Mouse (Mus musculus): ENCODE data around the gene Olfr527. TPM values are rescaled to one million over a fixed set of nuclear protein-coding genes. Genes with fewer than 3 reads are reported as not detected.

The Olfr527 gene
- total and polyA plus RNA-seq, 3 experiments, result not detected

DNA sequence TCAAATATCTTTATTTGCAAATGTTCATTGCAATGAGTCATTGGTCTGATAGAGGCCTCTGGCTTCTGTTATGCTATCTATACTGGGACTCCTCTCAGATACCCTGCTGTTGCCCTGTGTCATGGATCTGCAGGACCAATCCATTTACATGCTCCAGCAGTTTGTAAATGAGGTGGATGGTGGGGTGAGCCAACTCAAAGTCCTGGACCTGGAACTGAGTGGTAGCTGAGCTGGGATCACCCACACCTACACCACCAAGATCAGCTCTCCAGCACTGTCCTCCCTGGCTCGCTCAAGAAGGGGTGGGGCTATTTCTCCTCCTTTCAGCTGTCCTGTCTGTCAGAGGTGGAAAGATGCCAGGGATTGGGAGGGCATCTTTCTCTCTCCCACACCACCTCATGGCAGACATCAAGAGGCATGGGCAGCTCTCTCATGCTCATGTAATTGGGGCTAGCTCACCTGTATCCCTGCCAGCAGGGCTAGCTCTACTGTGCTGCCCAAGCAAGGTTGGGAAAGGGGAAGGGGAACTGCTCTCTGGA lies 4.0 kb upstream of the Olfr527 start:
- no peak overlapping the region for H3K27ac ChIP-seq (ENCODE audit: insufficient read depth, low read depth)
- no peaks in the 10 kb centered on the region for H3K4me1 ChIP-seq (ENCODE audit: control insufficient read depth in 1 of 2, insufficient read depth in 2 of 2)
- H3K4me2 ChIP-seq (ENCODE audit: insufficient read depth, low read depth, poor library complexity, severe bottlenecking), result no peak overlapping the region
- no peaks in the 10 kb centered on the region for H3K9me3 ChIP-seq (replicated peaks; ENCODE audit: low read length)
- H3K4me3 ChIP-seq (replicated peaks in 1 of 3; ENCODE audit: low read depth in 2 of 3, low read length in 2 of 3, poor library complexity in 1 of 3), result no peak overlapping the region
- TF ChIP-seq ELF1 (IDR thresholded peaks at IDR 0.05; ENCODE audit: low read depth, low read length), result no peak
- H3K9ac ChIP-seq (ENCODE audit: insufficient read depth, low read depth), result no peak overlapping the region
- dilution Hi-C loops (cut with MboI; ENCODE audit: extremely low pct_ligation_motif_present, extremely low pct_unique_long_range_greater_than_20kb, low sequenced_read_pairs), result no loop called here
- H3K27me3 ChIP-seq (replicated peaks), result peaks cover 57% of the 10 kb centered on the region
- in situ Hi-C loops (cut with MboI; ENCODE audit: low pct_ligation_motif_present, low pct_unique_long_range_greater_than_20kb, low sequenced_read_pairs), result no loop called here
- no peaks in the 10 kb centered on the region for H3K36me3 ChIP-seq (replicated peaks in 1 of 2; ENCODE audit: control insufficient read depth in 1 of 2, insufficient read depth in 1 of 2, low read length in 1 of 2)
- H3K79me2 ChIP-seq (replicated peaks; ENCODE audit: control insufficient read depth, extremely low read depth, insufficient read depth, poor library complexity, severe bottlenecking), result no peaks in the 10 kb centered on the region
- no peak for DNase-seq (ENCODE audit: extremely low read depth)

DNA sequence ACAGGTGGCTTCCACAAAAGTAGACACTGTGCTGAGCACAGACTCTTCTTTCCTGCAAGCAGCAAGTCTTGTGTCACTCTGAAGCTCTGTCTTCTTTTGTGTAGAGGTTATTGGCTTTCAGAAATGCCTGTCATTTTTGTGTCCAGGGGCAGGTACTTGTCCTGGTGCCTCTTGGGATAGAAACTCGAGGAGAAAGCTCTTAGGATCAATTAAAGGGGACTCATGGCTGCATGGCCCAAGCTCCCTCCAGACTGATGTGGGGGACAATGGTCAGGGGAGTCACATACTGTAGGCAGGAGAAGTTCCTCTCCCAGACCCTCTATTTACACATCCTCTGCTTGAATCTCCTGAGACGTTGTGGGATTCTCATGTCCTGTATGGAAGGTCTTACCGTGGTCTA lies 27.8 kb downstream of the Olfr527 start, which contains the start of gene Olfr60:
Olfr60 (minus strand) TSS at position 101 of the 400 bp plus-strand sequence.
- Histone ChIP-seq H3K27ac (ENCODE audit: insufficient read depth, low read depth) (no peak within 1 kb of the TSS), H3K9ac (ENCODE audit: insufficient read depth, low read depth) (no peak within 1 kb of the TSS), H3K4me2 (ENCODE audit: insufficient read depth, low read depth, poor library complexity, severe bottlenecking) (no peak within 1 kb of the TSS), H3K9me3 (replicated peaks; ENCODE audit: low read length) (no peaks in the 10 kb centered on the region), H3K4me3 (replicated peaks in 1 of 3; ENCODE audit: low read depth in 2 of 3, low read length in 2 of 3, poor library complexity in 1 of 3) (no peak within 1 kb of the TSS), H3K4me1 (ENCODE audit: control insufficient read depth in 1 of 2, insufficient read depth in 2 of 2) (no peaks in the 10 kb centered on the region), H3K79me2 (replicated peaks; ENCODE audit: control insufficient read depth, extremely low read depth, insufficient read depth, poor library complexity, severe bottlenecking) (no peaks in the 10 kb centered on the region), H3K27me3 (replicated peaks) (peaks cover 58% of the 10 kb centered on the region), H3K36me3 (replicated peaks in 1 of 2; ENCODE audit: control insufficient read depth in 1 of 2, insufficient read depth in 1 of 2, low read length in 1 of 2) (no peaks in the 10 kb centered on the region)
- TF ChIP-seq TBP (conservative IDR thresholded peaks at IDR 0.05; ENCODE audit: low read depth, low read length), result no peak
- no peak for TF ChIP-seq EP300 (IDR thresholded peaks at IDR 0.05; ENCODE audit: low read length)
- in situ Hi-C loops (cut with MboI; ENCODE audit: low pct_ligation_motif_present, low pct_unique_long_range_greater_than_20kb, low sequenced_read_pairs) (no loop called here), dilution Hi-C loops (cut with MboI; ENCODE audit: extremely low pct_ligation_motif_present, extremely low pct_unique_long_range_greater_than_20kb, low sequenced_read_pairs) (no loop called here)
- DNase-seq (ENCODE audit: extremely low read depth), result no peak

DNA sequence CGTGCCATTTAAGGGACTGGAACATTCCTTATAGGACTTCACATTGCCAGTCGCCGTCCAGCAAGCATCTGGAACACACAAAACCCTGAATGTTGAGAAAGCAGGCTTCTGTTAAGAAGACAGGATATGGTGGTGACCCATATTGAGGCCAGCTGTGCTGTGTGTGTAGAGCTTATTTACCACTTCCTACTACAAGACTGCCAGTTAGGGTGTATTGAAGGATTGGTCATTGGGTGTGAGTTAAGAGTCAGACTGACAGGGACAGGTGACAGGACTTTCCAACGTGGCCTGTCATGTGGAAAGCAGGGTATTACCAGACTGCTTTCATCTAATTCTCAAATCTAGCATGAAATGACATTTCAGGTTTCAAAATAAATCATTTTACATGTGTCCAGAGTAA lies 40.5 kb downstream of the Olfr527 start:
- H3K79me2 ChIP-seq (replicated peaks; ENCODE audit: control insufficient read depth, extremely low read depth, insufficient read depth, poor library complexity, severe bottlenecking), result no peaks in the 10 kb centered on the region
- H3K36me3 ChIP-seq (replicated peaks in 1 of 2; ENCODE audit: control insufficient read depth in 1 of 2, insufficient read depth in 1 of 2, low read length in 1 of 2), result no peaks in the 10 kb centered on the region
- H3K27ac ChIP-seq (ENCODE audit: insufficient read depth, low read depth), result no peak overlapping the region
- H3K4me1 ChIP-seq (ENCODE audit: control insufficient read depth in 1 of 2, insufficient read depth in 2 of 2), result no peaks in the 10 kb centered on the region
- DNase-seq (ENCODE audit: extremely low read depth), result no peak
- in situ Hi-C loops (cut with MboI; ENCODE audit: low pct_ligation_motif_present, low pct_unique_long_range_greater_than_20kb, low sequenced_read_pairs), result no loop called here
- peak; percentile 12; the same call in 1 of the 2 replicates for TF ChIP-seq EP300 (IDR thresholded peaks at IDR 0.05; ENCODE audit: low read length)
- TF ChIP-seq SIN3A (IDR thresholded peaks at IDR 0.05; ENCODE audit: low read length), result no peak
- H3K9ac ChIP-seq (ENCODE audit: insufficient read depth, low read depth), result no peak overlapping the region
- no peak overlapping the region for H3K4me3 ChIP-seq (replicated peaks in 1 of 3; ENCODE audit: low read depth in 2 of 3, low read length in 2 of 3, poor library complexity in 1 of 3)
- dilution Hi-C loops (cut with MboI; ENCODE audit: extremely low pct_ligation_motif_present, extremely low pct_unique_long_range_greater_than_20kb, low sequenced_read_pairs), result no loop called here
- H3K4me2 ChIP-seq (ENCODE audit: insufficient read depth, low read depth, poor library complexity, severe bottlenecking), result no peak overlapping the region
- peaks cover 60% of the 10 kb centered on the region for H3K27me3 ChIP-seq (replicated peaks)
- H3K9me3 ChIP-seq (replicated peaks; ENCODE audit: low read length), result no peaks in the 10 kb centered on the region

- DNase-seq (ENCODE audit: extremely low read depth), result no peak
- dilution Hi-C loops (cut with MboI; ENCODE audit: extremely low pct_ligation_motif_present, extremely low pct_unique_long_range_greater_than_20kb, low sequenced_read_pairs), result no loop called here
- Histone ChIP-seq H3K9me3 (replicated peaks; ENCODE audit: low read length) (no peaks in the 10 kb centered on the region), H3K4me1 (ENCODE audit: control insufficient read depth in 1 of 2, insufficient read depth in 2 of 2) (no peaks in the 10 kb centered on the region), H3K4me3 (replicated peaks in 1 of 3; ENCODE audit: low read depth in 2 of 3, low read length in 2 of 3, poor library complexity in 1 of 3) (no peak within 1 kb of the TSS), H3K9ac (ENCODE audit: insufficient read depth, low read depth) (no peak within 1 kb of the TSS), H3K79me2 (replicated peaks; ENCODE audit: control insufficient read depth, extremely low read depth, insufficient read depth, poor library complexity, severe bottlenecking) (no peaks in the 10 kb centered on the region), H3K27me3 (replicated peaks) (peaks cover 50% of the 10 kb centered on the region), H3K4me2 (ENCODE audit: insufficient read depth, low read depth, poor library complexity, severe bottlenecking) (no peak within 1 kb of the TSS), H3K36me3 (replicated peaks in 1 of 2; ENCODE audit: control insufficient read depth in 1 of 2, insufficient read depth in 1 of 2, low read length in 1 of 2) (no peaks in the 10 kb centered on the region), H3K27ac (ENCODE audit: insufficient read depth, low read depth) (no peak within 1 kb of the TSS)
- TF ChIP-seq POLR2AphosphoS2 (IDR thresholded peaks at IDR 0.05; ENCODE audit: low read depth, low read length), result no peak
- in situ Hi-C loops (cut with MboI; ENCODE audit: low pct_ligation_motif_present, low pct_unique_long_range_greater_than_20kb, low sequenced_read_pairs), result no loop called here
Observed at GRCm38 (mm10) chr7:140376231-140376630, 42.4 kb downstream of the Olfr527 start, which contains the start of gene Olfr530. Olfr530 (minus strand) TSS chr7:140376331.
